Mouse (Mus musculus): Measurements from ENCODE around the gene Tspan7. TPM values are rescaled to one million over a fixed set of nuclear protein-coding genes. Genes with fewer than 3 reads are reported as not detected.
A peak's percentile ranks its signal among the peaks of the same experiment; 100 is the strongest.

The Tspan7 gene
- polyA plus RNA-seq, 1 experiment from 2014 or later = 250 TPM

GRCm38 (mm10) chrX:10514417-10514816, 29.5 kb downstream of the Tspan7 start:
- no peak for ATAC-seq (ENCODE audit: low FRiP score)
- H3K36me3 ChIP-seq = no peaks in the 10 kb centered on the region
- 61% methylated on average over 5 of the region's 5 CpGs for WGBS
- no peak overlapping the region for H3K4me2 ChIP-seq
- no peak overlapping the region for H3K4me3 ChIP-seq
- H3K9ac ChIP-seq = no peak overlapping the region
- H3K9me3 ChIP-seq = no peaks in the 10 kb centered on the region
- H3K4me1 ChIP-seq (replicated peaks) = peaks cover 17% of the 10 kb centered on the region; the same call in 1 of the 2 replicates
- H3K27ac ChIP-seq = no peak overlapping the region
- no peaks in the 10 kb centered on the region for H3K27me3 ChIP-seq

GRCm38 (mm10) chrX:10514971-10515370, 30.0 kb downstream of the Tspan7 start:
- WGBS = 56% methylated on average over 3 of the region's 3 CpGs
- no peak for ATAC-seq (ENCODE audit: low FRiP score)
- Histone ChIP-seq H3K27ac (no peak overlapping the region), H3K4me2 (no peak overlapping the region), H3K4me1 (replicated peaks) (peaks cover 17% of the 10 kb centered on the region; the same call in 1 of the 2 replicates), H3K27me3 (no peaks in the 10 kb centered on the region), H3K9me3 (no peaks in the 10 kb centered on the region), H3K36me3 (no peaks in the 10 kb centered on the region), H3K4me3 (no peak overlapping the region), H3K9ac (no peak overlapping the region)

- Histone ChIP-seq H3K4me2 (no peak overlapping the region), H3K36me3 (no peaks in the 10 kb centered on the region), H3K4me1 (replicated peaks) (peaks cover 17% of the 10 kb centered on the region; the same call in 1 of the 2 replicates), H3K27ac (no peak overlapping the region), H3K9ac (no peak overlapping the region), H3K27me3 (no peaks in the 10 kb centered on the region), H3K9me3 (no peaks in the 10 kb centered on the region), H3K4me3 (no peak overlapping the region)
- ATAC-seq (ENCODE audit: low FRiP score) = 0 out of 2 replicates have a peak, but pooled peaks have one; percentile 32
- 60% methylated on average over 7 of the region's 7 CpGs for WGBS
Measured at GRCm38 (mm10) chrX:10516448-10516847, 31.5 kb downstream of the Tspan7 start.

- no peak overlapping the region for H3K4me3 ChIP-seq
- H3K9ac ChIP-seq = no peak overlapping the region
- no peak overlapping the region for H3K4me2 ChIP-seq
- H3K4me1 ChIP-seq (replicated peaks) = peaks cover 17% of the 10 kb centered on the region; the same call in 1 of the 2 replicates
- H3K27ac ChIP-seq = no peak overlapping the region
- H3K27me3 ChIP-seq = no peaks in the 10 kb centered on the region
- no peaks in the 10 kb centered on the region for H3K9me3 ChIP-seq
- 76% methylated on average over 6 of the region's 6 CpGs for WGBS
- H3K36me3 ChIP-seq = no peaks in the 10 kb centered on the region
- no peak for ATAC-seq (ENCODE audit: low FRiP score)
Measured at GRCm38 (mm10) chrX:10516925-10517324, 32.0 kb downstream of the Tspan7 start.

- H3K4me3 ChIP-seq = no peak overlapping the region
- ATAC-seq (ENCODE audit: low FRiP score) = no peak
- H3K9ac ChIP-seq = no peak overlapping the region
- H3K27ac ChIP-seq = peak overlapping the region; percentile 52
- no peaks in the 10 kb centered on the region for H3K27me3 ChIP-seq
- peaks cover 17% of the 10 kb centered on the region; the same call in 1 of the 2 replicates for H3K4me1 ChIP-seq (replicated peaks)
- H3K9me3 ChIP-seq = no peaks in the 10 kb centered on the region
- WGBS = 45% methylated on average over 4 of the region's 4 CpGs
- no peak overlapping the region for H3K4me2 ChIP-seq
- no peaks in the 10 kb centered on the region for H3K36me3 ChIP-seq
Measured at GRCm38 (mm10) chrX:10517756-10518155, 32.8 kb downstream of the Tspan7 start.

GRCm38 (mm10) chrX:10518510-10518909, 33.6 kb downstream of the Tspan7 start:
- Histone ChIP-seq H3K4me3 (no peak overlapping the region), H3K27ac (no peak overlapping the region), H3K36me3 (no peaks in the 10 kb centered on the region), H3K9ac (no peak overlapping the region), H3K4me2 (no peak overlapping the region), H3K9me3 (no peaks in the 10 kb centered on the region), H3K4me1 (replicated peaks) (peaks cover 17% of the 10 kb centered on the region; the same call in 1 of the 2 replicates), H3K27me3 (no peaks in the 10 kb centered on the region)
- WGBS = 36% methylated on average over 5 of the region's 5 CpGs
- no peak for ATAC-seq (ENCODE audit: low FRiP score)

- no peaks in the 10 kb centered on the region for H3K9me3 ChIP-seq
- 8% methylated on average over 2 of the region's 2 CpGs for WGBS
- no peak overlapping the region for H3K4me2 ChIP-seq
- H3K4me1 ChIP-seq (replicated peaks) = no peaks in the 10 kb centered on the region
- no peak overlapping the region for H3K27ac ChIP-seq
- H3K27me3 ChIP-seq = no peaks in the 10 kb centered on the region
- H3K9ac ChIP-seq = no peak overlapping the region
- no peak overlapping the region for H3K4me3 ChIP-seq
- no peaks in the 10 kb centered on the region for H3K36me3 ChIP-seq
- no peak for ATAC-seq (ENCODE audit: low FRiP score)
Measured at GRCm38 (mm10) chrX:10535450-10535849, 50.5 kb downstream of the Tspan7 start.

- no peaks in the 10 kb centered on the region for H3K27me3 ChIP-seq
- no peaks in the 10 kb centered on the region for H3K36me3 ChIP-seq
Measured at GRCm38 (mm10) chrX:10539009-10539408, 54.1 kb downstream of the Tspan7 start.

GRCm38 (mm10) chrX:10539482-10540166, 54.7 kb downstream of the Tspan7 start:
- Histone ChIP-seq H3K4me3 (no peak overlapping the region), H3K9me3 (no peaks in the 10 kb centered on the region), H3K36me3 (no peaks in the 10 kb centered on the region), H3K4me1 (replicated peaks) (no peaks in the 10 kb centered on the region), H3K4me2 (no peak overlapping the region), H3K27ac (no peak overlapping the region), H3K9ac (no peak overlapping the region), H3K27me3 (no peaks in the 10 kb centered on the region)
- no peak for ATAC-seq (ENCODE audit: low FRiP score)
- WGBS = 59% methylated on average over 6 of the region's 6 CpGs

More at GRCm38 (mm10) chrX:10539009-10539408, 54.1 kb downstream of the Tspan7 start:
- H3K9ac ChIP-seq = no peak overlapping the region
- ATAC-seq (ENCODE audit: low FRiP score) = no peak
- no peaks in the 10 kb centered on the region for H3K9me3 ChIP-seq
- H3K4me2 ChIP-seq = no peak overlapping the region
- WGBS = 82% methylated on average over 2 of the region's 2 CpGs
- no peak overlapping the region for H3K27ac ChIP-seq
- H3K4me3 ChIP-seq = no peak overlapping the region
- no peaks in the 10 kb centered on the region for H3K4me1 ChIP-seq (replicated peaks)

- no peak overlapping the region for H3K4me3 ChIP-seq
- no peaks in the 10 kb centered on the region for H3K4me1 ChIP-seq (replicated peaks)
- no peak overlapping the region for H3K4me2 ChIP-seq
- no peaks in the 10 kb centered on the region for H3K27me3 ChIP-seq
- no peak overlapping the region for H3K27ac ChIP-seq
- H3K9me3 ChIP-seq = no peaks in the 10 kb centered on the region
- H3K36me3 ChIP-seq = no peaks in the 10 kb centered on the region
- no peak for ATAC-seq (ENCODE audit: low FRiP score)
- no peak overlapping the region for H3K9ac ChIP-seq
- WGBS = 84% methylated on average over 3 of the region's 3 CpGs
Measured at GRCm38 (mm10) chrX:10546840-10547239, 61.9 kb downstream of the Tspan7 start.

GRCm38 (mm10) chrX:10549708-10550107, 64.8 kb downstream of the Tspan7 start:
- Histone ChIP-seq H3K27me3 (no peaks in the 10 kb centered on the region), H3K4me2 (no peak overlapping the region), H3K4me1 (replicated peaks) (no peaks in the 10 kb centered on the region), H3K9ac (no peak overlapping the region), H3K4me3 (no peak overlapping the region), H3K36me3 (no peaks in the 10 kb centered on the region), H3K9me3 (no peaks in the 10 kb centered on the region), H3K27ac (no peak overlapping the region)
- ATAC-seq (ENCODE audit: low FRiP score) = no peak
- 86% methylated on average over 3 of the region's 3 CpGs for WGBS

- no peak overlapping the region for H3K4me2 ChIP-seq
- no peak for ATAC-seq (ENCODE audit: low FRiP score)
- H3K9me3 ChIP-seq = no peaks in the 10 kb centered on the region
- no peak overlapping the region for H3K27ac ChIP-seq
- no peak overlapping the region for H3K9ac ChIP-seq
- H3K4me3 ChIP-seq = no peak overlapping the region
- 88% methylated on average over 3 of the region's 3 CpGs for WGBS
- H3K36me3 ChIP-seq = no peaks in the 10 kb centered on the region
- H3K4me1 ChIP-seq (replicated peaks) = no peaks in the 10 kb centered on the region
- no peaks in the 10 kb centered on the region for H3K27me3 ChIP-seq
Measured at GRCm38 (mm10) chrX:10556899-10557298, 71.9 kb downstream of the Tspan7 start.

GRCm38 (mm10) chrX:10557596-10557995, 72.6 kb downstream of the Tspan7 start:
- Histone ChIP-seq H3K4me1 (replicated peaks) (no peaks in the 10 kb centered on the region), H3K9me3 (no peaks in the 10 kb centered on the region), H3K9ac (no peak overlapping the region), H3K4me2 (no peak overlapping the region), H3K36me3 (no peaks in the 10 kb centered on the region), H3K4me3 (no peak overlapping the region), H3K27me3 (no peaks in the 10 kb centered on the region), H3K27ac (no peak overlapping the region)
- 68% methylated on average over 5 of the region's 5 CpGs for WGBS
- no peak for ATAC-seq (ENCODE audit: low FRiP score)
